Mouse (Mus musculus) v-Abl transformed pro-B cells (cell line): ENCODE data around the gene Rbm7.
"Not testable (repeated sequence)": the region's sequence is repeated elsewhere in the genome, so short reads cannot be mapped to it uniquely, and the experiment has no call there.

Experiments used
- in situ Hi-C, 2 experiments: fragments of 400-800 bp; cut with MboI; formaldehyde crosslinking; loops; one replicate each; pipeline ENCODE4 v1.15.1; 2025; ENCODE audit not compliant: unreplicated experiment in 2 of 2

Rbm7 gene

DNA sequence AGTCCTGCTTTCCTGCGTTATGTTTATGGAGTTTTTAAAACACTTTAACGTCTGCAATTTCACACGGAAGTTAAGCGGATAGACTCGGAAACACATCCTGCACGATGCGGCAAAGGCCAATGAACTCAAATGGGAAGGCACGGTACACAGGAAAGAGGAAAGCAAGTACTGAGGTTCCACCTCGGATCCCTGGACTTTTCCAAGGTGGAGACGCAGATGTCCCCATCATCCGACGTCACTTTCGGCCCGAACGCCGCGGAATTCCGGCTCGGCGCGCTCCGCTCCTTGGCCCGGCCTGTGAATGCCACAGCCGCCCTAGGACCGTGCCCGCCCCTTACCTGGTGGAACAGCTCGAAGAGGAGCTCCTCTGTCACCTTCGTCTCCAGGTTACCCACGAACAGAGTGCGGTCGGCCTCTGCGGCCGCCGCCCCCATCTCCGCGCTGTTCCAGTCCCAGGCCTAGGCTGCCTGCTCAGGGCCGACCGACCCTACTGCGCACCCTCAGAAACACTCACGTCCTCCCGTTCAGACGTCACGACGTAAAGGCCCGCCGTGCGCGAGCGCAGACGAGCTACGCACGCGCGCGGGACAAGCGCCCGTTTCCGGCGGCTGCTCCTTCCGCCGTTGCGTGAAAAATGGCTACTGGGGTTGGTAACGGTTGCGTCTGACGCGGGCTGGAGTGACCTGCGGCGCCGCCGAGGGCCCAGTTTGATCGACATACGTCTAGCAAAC is at the start of gene Rbm7, which contains the start of gene Gm5617:
Gene Rbm7, minus strand, starts transcription at position 483 of the 731 bp plus-strand sequence.
Gene Gm5617, plus strand, starts transcription at position 626 of the 731 bp plus-strand sequence.
- in situ Hi-C loops = loop anchor here (10.0 to 25.0 kb wide), 2 partner anchors 490 to 567 kb away; partner anchors contain the start of genes Zw10 (in 2 of the 2) and Usp28 (in 1 of the 2)

DNA sequence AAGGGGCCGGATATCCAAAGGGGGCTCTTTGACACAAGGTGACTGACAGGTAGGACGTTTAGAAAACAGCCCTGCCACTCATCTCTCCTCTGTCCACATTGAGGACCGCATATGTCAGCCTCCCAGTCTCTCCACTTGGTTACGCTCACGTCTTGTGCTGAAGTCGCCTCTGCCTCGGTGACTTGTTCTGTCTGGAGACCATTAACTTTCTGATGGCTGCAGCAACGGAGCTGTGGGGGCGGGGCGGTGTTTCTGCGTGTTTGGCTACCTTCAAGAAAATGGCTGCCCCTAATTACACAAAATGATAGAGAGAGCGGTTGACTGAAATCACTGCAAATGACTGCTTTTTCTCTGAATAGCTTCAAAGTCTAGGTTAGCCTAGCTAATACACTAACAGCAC is 43.6 kb upstream of the Rbm7 start:
- in situ Hi-C loops = no loop called here

DNA sequence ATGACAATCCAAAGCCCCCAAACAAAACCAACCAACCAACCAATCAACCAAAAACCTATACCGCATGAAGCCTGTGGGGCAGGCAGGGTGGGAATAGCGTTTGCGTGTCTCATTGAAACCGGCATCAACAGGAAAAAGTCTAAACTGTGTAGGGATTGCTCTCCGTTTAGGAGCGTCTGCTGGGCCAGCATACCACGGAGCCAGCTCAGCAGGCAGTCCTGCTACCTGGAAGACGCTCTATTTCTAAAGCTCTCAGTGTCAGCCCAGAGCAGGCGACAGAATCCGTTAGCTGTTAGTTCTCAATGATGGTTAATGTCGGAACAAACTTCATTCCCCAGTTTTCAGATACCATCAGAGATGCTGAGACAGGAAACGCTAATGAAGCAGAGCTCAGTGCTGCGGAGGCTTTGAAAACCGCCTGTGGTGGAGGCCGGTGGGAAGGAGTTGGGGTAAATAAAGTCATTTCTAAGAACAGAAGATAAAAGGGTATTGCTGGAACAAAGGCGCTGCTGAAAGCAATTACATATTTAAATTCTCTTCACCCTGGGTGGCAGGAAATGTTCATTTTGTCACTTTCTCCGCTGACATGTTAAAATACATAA is 43.0 kb upstream of the Rbm7 start:
- in situ Hi-C loops = no loop called here

DNA sequence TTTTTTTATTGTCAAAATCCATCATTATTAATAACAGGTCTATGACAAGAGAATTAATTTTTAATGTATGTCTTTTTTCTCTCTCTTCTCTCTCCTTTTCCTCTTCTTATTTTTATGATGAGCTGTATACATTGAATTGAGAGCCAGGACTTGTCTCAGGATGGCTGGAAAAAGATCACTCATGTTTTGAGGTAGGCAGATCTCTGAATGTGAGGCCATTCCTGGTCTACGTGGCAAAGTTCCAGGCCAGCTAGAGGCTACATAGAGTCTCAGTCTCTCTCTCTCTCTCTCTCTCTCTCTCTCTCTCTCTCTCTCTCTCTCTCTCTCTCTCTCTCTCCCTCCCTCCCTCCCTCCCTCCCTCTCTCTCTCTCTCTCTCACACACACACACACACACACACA is 42.5 kb upstream of the Rbm7 start:
- in situ Hi-C loops = not testable (repeated sequence)

DNA sequence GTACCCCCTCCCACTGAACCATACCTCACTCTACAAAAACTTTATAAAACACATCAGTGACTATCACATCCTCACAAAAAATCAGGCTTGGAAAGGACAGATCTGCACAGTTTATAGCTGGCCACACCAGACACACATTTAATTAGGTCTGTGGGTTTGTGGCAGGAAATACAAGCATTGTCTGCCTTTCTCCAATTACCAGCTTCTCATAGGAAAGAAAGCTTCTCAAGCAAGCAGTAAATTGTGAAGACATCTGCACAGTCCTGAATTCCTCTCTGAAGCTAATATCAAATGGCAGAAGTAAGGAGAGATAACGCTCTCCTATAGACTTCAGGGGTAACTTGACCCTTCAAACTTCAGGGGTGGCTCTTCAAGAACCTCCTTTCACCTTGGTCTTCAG is 41.3 kb upstream of the Rbm7 start:
- in situ Hi-C loops = no loop called here

DNA sequence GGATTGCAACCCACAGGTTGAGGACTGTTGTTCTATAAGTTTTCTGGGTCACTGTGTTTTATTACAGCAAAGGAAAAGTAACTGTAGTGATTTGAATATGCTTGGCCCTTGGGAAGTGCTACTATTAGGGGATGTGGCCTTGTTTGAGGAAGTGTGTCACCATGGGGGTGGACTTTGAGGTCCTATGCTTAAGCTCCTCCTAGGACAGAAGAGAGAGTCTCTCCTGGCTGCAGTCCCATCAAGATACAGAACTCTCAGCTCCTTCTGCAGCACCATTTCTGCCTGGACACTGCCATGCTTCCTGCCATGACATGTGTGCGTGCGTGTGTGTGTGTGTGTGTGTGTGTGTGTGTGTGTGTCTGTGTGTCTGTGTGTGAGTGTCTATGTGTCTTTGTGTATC is 37.6 kb upstream of the Rbm7 start:
- in situ Hi-C loops = no loop called here

DNA sequence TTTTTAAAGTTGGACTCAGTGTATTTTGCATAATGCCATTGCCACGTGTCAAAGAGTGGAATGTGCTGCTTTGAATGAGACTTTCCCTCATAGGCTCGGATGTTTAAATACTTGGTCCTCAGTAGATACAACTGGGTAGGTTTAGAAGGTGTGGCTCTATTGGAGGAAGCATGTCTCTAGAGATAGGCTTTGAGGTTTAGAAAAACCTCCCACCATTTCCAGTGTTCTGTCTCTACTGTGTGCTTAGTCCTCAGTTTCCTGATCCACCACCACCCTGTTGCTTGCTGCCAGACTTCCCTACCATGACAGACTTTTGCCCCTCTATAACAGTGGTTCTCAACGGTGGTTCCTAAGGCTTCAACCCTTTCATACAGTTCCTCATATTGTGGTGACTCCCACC is 37.1 kb upstream of the Rbm7 start:
- in situ Hi-C loops = no loop called here

DNA sequence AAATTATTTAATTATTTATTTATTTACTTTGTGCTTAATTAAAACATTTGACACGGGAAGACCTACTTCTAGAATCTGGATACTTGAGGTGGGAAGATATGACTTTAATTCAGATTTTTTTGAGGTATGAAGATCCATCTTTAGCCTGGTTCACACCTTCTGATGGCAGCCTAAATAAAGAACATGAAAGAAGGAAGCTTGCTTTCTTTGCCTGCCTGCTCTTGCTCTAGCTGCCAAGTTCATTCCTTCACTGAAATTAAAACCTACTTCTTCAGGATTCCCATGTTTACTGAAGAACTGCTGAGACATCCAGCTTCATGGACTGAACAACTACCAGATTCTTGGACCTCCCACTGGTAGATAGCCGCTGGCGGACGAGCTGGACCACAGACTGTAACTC is 36.2 kb upstream of the Rbm7 start:
- in situ Hi-C loops = no loop called here

DNA sequence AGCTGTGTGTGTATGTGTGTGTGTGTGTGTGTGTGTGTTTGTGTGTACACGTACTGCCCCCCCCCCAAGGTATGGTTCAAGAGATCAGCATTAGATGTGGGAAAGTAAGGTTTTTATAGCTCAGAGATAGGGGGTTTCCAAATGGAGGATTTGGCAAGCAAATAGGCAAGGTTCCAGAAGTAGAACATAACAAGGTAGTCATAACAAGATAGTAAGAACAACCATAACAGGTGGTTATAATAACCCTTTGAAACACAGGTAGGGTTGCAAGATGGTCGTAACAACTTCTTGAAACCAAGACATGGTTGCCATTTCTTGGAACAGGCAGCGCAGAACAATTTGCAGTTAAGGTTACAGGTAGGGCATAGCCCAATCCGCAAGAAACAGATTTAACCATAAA is 31.4 kb upstream of the Rbm7 start:
- in situ Hi-C loops = no loop called here

DNA sequence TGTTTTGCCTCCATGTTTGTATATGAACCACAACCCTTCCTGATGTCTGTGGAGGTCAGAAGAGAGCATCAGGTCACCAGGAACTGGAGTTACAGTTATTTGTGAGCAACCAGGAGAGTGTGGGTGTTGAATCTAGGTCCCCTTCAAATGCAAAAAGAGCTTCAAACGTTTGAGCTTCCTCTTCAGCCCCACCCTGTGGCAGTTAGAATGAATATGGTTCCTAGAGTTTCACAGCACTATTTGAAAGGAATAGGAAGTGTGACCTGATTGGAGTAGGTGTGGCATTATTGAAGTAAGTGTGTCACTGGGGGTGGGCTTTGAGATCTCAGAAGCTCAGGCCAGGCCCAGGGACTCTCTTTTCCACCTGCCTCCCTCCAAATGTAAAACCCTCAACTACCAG is 30.5 kb upstream of the Rbm7 start:
- in situ Hi-C loops = no loop called here

DNA sequence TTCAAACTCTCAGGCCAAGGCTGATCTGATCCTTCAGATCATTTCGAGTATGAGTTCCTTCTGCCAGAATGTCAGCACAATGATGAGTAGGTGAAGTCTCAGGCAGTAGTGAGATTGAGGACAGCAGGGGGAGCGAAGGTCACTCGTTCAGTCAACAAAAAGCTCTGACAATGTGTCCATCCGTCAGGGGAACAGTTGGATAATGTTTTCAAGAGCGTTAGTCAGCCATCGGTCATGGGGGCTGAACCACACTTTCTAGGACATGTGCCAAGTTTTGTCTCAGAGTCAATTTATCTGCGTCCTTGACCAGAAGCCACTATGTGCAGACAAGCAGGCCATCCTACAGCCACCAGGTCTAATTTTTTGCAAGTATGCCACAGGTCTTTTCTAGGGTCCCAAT is 25.3 kb upstream of the Rbm7 start:
- in situ Hi-C loops = not testable (repeated sequence)

DNA sequence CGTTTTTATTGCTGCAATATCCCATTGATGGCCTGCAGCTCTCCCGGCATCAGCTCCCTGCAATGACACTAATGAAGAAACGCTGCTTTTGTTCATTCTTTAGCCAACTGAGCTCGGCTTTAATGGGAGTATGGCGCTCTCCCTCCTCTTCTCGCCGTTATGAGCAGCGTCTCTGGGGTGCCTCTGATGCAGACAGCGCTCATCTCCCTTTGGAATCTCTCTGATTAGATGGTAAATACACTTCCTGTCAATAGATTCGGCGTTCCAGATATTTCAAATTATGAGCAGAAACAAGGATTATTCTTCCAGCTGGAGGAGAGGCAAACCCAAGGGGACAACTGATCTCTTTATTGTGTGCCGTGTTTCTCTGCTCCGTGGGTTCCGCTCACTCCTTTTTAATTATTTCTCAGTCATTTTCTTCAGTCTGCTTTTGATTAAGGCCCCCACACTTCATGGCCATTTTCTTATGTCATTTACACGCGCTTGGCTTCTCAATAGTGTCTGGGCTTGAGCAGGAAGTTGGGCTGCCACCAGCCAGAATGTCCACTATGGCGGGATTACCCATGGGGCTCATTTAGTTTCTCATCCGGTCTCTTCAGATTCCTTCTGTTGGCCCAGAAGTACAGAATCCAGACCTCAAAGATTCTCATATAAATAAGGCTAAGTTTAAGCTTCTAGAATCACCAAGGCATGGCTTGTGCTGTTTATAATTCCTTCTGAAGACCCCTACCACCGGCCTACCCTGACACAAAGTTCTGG is 22.5 kb upstream of the Rbm7 start:
- in situ Hi-C loops = no loop called here

DNA sequence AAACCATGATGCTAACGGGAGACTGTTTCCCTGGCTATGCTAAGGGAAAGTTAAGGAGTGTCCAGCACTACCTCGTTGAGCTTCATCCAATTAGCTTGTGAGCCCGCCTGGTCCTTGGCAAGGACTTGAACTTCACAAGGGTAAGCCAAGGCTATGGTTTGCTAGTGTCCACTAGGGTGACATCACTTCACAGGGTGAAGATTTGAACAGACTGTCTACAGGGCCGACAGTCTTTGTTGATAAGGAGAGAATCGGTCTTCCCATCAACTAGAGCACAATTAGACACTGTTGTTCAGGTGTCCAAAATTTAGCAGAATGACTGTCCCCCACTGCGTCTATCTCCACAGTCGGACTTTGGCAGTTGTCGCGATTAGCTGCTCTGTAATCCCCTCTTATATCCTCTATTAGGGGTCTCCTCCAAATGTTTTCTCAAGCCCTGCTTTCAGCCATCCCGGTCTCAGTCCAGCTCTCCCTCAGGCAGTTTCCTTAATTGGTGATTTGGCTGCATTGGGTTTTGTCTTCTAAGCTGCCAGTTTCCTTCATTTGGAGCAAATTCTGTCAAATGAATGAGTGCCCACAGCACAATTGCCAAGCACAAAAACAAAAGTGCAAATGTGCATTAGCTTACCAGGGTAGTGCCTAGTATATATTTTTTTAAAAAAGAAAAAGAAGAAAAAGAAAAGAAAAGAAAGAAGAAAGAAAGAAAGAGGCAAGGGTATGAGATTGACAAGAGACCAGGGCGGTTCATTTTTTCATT is 21.7 kb upstream of the Rbm7 start:
- in situ Hi-C loops = no loop called here

DNA sequence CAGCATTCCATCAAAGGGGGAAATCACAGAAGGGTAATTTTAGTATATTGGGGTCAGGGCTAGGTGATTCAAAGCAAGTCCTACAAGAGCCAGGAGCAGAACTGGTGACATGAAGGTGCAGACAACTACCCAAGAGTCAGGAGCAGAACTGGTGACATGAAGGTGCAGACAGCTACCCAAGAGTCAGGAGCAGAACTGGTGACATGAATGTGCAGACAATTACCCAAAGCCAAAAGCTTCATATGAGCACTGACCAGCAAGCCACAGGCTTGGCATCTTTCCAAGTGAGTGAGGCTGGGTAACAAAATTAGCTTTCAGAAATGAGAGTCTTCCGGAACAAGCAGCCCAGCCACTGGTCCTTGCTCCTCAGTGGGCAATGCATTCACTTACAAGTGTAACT is 20.2 kb upstream of the Rbm7 start:
- in situ Hi-C loops = no loop called here

DNA sequence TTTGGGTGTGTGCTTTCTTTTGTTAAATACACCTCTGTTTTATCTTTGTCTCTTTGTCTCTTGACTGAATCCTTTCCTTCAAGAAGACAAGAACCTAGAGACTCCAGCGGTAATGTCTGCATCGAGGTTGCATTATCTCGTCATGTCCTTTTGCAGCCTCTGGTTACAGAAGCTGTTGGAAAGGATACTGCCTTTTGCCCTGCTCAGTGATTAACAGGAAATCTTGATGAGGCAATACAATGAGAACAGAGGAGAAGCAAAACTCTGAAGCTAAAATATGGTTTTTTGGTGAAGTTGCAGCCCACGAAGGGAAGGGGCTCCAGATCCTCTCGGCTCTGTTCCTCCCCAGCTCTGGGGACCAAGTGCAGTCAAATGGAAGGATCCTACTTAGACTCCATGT is 15.0 kb upstream of the Rbm7 start:
- in situ Hi-C loops = no loop called here

DNA sequence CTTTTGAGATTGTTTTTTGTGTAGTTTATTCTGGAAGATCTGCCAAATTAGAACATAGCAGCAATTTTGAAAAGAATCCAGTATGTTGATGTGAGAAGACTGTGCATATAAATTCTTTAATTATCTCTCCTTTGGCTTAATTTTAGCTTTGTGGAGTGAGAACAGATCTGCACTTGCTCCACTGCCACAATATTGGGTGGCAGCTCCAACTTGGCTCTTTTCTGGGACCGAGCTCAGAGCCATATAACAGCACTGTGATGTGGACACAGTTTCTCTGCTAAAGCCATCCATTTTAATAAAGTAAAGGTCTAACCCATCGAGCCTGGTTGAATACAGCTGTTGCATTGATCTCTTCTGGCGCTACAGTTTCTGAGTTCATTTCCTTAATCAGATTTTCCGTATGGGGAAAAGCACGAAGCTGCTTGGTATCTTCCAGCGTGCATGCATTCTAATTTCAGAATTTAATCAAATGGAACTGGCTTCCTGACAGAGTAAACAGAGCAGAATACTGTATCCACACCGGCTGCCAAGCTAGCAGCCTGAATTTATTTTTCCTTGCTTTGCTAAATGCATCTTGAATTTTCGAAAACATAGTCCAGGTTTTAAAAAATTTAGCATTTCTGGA is 9.8 kb upstream of the Rbm7 start:
- in situ Hi-C loops = loop anchor here in 1 of 2 experiments (5.0 kb wide), 1 partner anchor 42 kb away; no protein-coding TSS in a partner anchor

DNA sequence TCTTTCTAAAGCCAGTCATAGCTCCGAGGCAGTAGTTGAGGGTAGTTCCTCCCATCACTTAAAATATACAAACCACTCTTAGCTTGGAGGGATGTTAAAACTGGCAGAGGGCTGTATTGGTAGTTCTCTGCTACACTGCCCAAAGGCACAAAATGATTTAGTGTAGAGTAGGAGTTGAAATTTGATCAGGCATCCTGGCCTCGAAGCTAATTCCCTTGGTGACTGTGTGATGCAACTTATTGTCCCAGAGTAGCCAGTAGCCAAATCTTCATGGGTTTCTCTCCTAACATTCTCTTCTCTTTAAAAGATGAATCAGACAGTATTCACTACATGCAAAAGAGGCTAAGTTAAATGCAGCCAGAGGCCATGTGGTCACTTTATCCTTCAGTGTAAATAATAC is 7.9 kb upstream of the Rbm7 start:
- in situ Hi-C loops = no loop called here

DNA sequence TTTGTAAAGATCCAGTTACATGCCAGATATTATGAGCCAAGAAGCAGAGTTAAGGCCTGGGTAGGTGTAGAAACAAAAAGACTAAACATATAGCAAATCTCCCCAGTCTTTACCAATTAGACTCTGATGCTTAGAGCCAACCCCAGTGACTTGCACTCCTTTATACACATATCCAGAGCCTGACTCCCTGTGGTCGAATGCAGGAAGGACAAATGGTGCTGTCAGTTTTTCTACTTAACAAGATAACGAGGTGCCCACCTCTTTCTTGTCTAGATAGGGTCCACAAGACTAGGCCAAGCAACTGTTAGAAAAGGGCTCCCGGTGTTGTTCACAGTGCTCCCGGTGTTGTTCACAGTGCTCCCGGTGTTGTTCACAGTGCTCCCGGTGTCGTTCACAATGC is 6.1 kb upstream of the Rbm7 start:
- in situ Hi-C loops = no loop called here

DNA sequence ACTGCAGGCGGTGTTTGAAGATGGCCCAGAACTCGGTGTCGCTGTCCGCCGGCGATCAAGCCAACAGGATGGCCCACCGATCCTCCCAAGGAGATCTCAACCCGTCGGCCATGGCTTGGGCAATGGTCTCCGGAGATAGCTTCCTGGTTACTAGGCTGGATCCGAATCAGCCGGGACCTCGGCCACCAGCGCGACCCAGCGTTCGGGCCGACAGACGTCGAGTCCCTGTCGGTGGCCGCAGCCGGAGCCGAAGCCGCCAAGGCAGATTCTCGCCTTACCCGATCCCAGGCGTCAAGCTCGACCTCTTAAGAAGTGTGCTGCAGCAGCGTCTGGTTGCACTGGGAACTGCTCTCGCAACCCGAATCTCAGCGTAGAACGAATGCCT is 441 bp upstream of the Rbm7 start:
- in situ Hi-C loops = loop anchor here (10.0 to 25.0 kb wide), 2 partner anchors 489 to 567 kb away; partner anchors contain the start of genes Zw10 (in 2 of the 2) and Usp28 (in 1 of the 2)
